Mouse (Mus musculus): ENCODE data around the gene Serpinb3d. TPM values are rescaled to one million over a fixed set of nuclear protein-coding genes. Genes with fewer than 3 reads are reported as not detected.
"Not testable (repeated sequence)": the region's sequence is repeated elsewhere in the genome, so short reads cannot be mapped to it uniquely, and the experiment has no call there.

Gene Serpinb3d
- not detected in 2 replicates for polyA plus RNA-seq (2016; fragmentation: Nextera tagmentation; extraction: Ambion mirVana)

DNA sequence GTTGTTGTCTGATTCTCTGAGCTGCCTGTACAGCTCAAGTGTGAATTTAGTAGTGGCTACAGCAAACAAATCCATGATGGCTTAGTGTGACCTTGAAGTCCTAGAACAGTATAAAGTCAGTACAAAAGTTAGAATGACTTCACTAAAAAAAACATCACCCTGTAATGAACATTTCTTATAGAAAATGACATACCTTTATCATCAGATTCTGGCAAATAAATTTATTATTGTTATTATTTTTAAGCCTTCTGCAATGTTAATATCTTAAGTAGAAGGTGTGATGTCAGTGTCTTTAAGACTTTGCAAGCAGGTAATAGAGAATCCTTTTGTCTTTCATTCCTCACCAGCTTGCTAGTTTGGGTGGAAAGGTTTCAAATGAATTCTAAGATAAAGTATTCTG is at the start of gene Serpinb3d:
Gene Serpinb3d, minus strand, starts transcription at position 101 of the 400 bp plus-strand sequence.
- Histone ChIP-seq H3K4me2 (no peak within 1 kb of the TSS), H3K27ac (ENCODE audit: poor library complexity, severe bottlenecking) (no peak within 1 kb of the TSS), H3K9ac (no peak within 1 kb of the TSS), H3K36me3 (no peaks in the 10 kb centered on the region), H3K4me3 (no peak within 1 kb of the TSS), H3K27me3 (replicated peaks) (no peaks in the 10 kb centered on the region), H3K4me1 (replicated peaks) (no peaks in the 10 kb centered on the region), H3K9me3 (replicated peaks) (no peaks in the 10 kb centered on the region)
- ATAC-seq (ENCODE audit: insufficient number of reproducible peaks, low FRiP score): no peak

DNA sequence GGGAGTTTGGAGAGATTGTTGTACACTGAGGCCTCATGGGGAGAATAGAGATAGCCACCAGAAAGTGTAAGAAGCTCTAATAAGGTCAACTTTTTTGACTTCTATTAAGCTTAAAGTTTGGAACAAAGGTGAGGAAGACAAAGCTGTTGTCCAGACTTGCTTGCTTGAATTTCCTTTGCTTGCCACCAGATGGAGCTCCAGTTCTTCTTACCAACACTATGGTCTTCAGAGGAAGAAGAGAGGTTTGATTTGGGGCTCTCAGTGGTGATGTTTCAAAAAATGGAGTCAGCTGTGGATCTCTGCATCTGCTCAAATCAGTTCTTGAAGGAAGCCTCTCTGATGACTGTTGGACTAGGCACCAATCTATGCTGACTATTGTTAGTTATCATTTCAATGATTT is 44.1 kb upstream of the Serpinb3d start:
- not testable (repeated sequence) for ATAC-seq (ENCODE audit: insufficient number of reproducible peaks, low FRiP score); H3K27ac ChIP-seq (ENCODE audit: poor library complexity, severe bottlenecking); H3K9ac ChIP-seq; H3K9me3 ChIP-seq (replicated peaks); H3K27me3 ChIP-seq (replicated peaks); H3K4me3 ChIP-seq; H3K4me1 ChIP-seq (replicated peaks); H3K36me3 ChIP-seq; H3K4me2 ChIP-seq

DNA sequence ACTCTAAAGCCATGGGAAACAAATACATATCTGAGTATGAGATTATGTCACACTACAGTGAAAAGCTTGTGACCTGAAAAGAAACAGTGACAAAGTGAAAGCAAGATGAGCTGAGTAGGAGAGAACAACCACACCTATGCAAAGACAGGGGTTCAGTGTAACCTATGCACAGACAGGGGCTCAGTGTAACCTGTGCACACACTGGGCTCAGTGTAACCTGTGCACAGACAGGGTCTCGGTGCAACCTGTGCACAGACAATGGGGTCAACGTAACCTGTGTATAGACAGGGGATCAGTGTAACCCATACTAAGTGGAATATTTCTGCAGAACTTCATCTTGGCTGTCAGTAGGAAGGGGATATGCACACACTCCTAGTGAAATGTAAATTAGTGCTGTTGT is 15.1 kb upstream of the Serpinb3d start:
- no peak overlapping the region for H3K9ac ChIP-seq
- H3K27me3 ChIP-seq (replicated peaks): no peaks in the 10 kb centered on the region
- WGBS: 75% methylated on average over 2 of the region's 2 CpGs
- H3K4me3 ChIP-seq: no peak overlapping the region
- no peaks in the 10 kb centered on the region for H3K4me1 ChIP-seq (replicated peaks)
- no peaks in the 10 kb centered on the region for H3K36me3 ChIP-seq
- H3K27ac ChIP-seq (ENCODE audit: poor library complexity, severe bottlenecking): no peak overlapping the region
- ATAC-seq (ENCODE audit: insufficient number of reproducible peaks, low FRiP score): no peak
- no peaks in the 10 kb centered on the region; the same call in 1 of the 2 replicates for H3K9me3 ChIP-seq (replicated peaks)
- no peak overlapping the region for H3K4me2 ChIP-seq

DNA sequence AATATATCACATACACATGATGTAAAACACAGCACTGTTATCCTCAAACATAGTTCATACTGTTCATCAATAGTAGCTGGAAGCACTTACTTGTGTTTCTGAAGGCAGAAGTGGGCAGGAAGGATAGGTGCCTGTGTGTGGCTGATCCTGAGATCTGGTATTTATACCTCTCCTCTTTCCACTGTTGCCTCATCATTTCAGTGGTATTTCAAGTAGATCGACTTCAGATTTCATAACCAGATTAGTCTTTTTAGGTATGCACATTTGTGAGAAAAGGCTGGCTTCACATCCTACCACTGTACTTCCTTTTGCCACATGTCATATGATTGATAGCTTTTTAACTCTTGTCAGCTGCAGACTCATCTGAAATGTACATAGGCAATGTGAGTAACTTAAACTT is 31.1 kb downstream of the Serpinb3d start, which contains the start of gene Serpinb3a:
Gene Serpinb3a, minus strand, starts transcription at position 101 of the 400 bp plus-strand sequence.
- 81% methylated on average over 1 of the region's 1 CpGs for WGBS
- ATAC-seq (ENCODE audit: insufficient number of reproducible peaks, low FRiP score): no peak
- Histone ChIP-seq H3K27ac (ENCODE audit: poor library complexity, severe bottlenecking) (no peak within 1 kb of the TSS), H3K27me3 (replicated peaks) (no peaks in the 10 kb centered on the region), H3K4me3 (no peak within 1 kb of the TSS), H3K9me3 (replicated peaks) (no peaks in the 10 kb centered on the region), H3K36me3 (no peaks in the 10 kb centered on the region), H3K9ac (no peak within 1 kb of the TSS), H3K4me2 (no peak within 1 kb of the TSS), H3K4me1 (replicated peaks) (no peaks in the 10 kb centered on the region)

DNA sequence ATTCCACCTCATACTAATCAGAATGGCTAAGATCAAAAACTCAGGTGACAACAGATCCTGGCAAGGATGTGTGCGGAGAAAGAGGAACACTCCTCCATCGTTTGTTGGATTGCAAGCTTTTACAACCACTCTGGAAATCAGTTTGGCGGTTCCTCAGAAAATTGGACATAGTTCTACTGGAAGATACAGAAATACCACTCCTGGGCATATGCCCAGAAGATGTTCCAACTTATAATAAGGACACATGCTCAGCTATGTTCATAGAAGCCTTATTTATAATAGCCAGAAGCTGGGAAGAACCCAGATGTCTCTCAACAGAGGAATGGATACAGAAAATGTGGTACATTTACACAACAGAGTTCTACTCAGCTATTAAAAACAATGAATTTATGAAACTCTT is 49.1 kb downstream of the Serpinb3d start:
- H3K4me2 ChIP-seq; H3K9me3 ChIP-seq (replicated peaks); H3K27ac ChIP-seq (ENCODE audit: poor library complexity, severe bottlenecking); H3K9ac ChIP-seq; H3K4me3 ChIP-seq; H3K27me3 ChIP-seq (replicated peaks); H3K4me1 ChIP-seq (replicated peaks); ATAC-seq (ENCODE audit: insufficient number of reproducible peaks, low FRiP score); H3K36me3 ChIP-seq: not testable (repeated sequence)
- 72% methylated on average over 3 of the region's 3 CpGs for WGBS

Other genes starting within 250 kb of the Serpinb3d start
- not detected in 2 replicates for gene Serpinb5, start 222.3 kb downstream of the Serpinb3d start, polyA plus RNA-seq (2016; fragmentation: Nextera tagmentation; extraction: Ambion mirVana)
- 0.14 TPM in 1 of 2 replicates, not detected in the other for gene Serpinb12, start 149.1 kb downstream of the Serpinb3d start, polyA plus RNA-seq (2016; fragmentation: Nextera tagmentation; extraction: Ambion mirVana)
- not detected in 2 replicates for gene Serpinb13, start 102.5 kb downstream of the Serpinb3d start, polyA plus RNA-seq (2016; fragmentation: Nextera tagmentation; extraction: Ambion mirVana)
- not detected in 2 replicates for gene Serpinb3a, start 31.2 kb downstream of the Serpinb3d start, polyA plus RNA-seq (2016; fragmentation: Nextera tagmentation; extraction: Ambion mirVana)
- gene Serpinb3b, start 194.9 kb upstream of the Serpinb3d start, polyA plus RNA-seq (2016; fragmentation: Nextera tagmentation; extraction: Ambion mirVana): not detected in 2 replicates
- gene Serpinb3c, start 194.9 kb upstream of the Serpinb3d start, polyA plus RNA-seq (2016; fragmentation: Nextera tagmentation; extraction: Ambion mirVana): not detected in 2 replicates

Data from heart, embryonic 12.5 days (tissue).